Mouse (Mus musculus): ENCODE results near the gene Lipe.
"Not testable (repeated sequence)": the region's sequence is repeated elsewhere in the genome, so short reads cannot be mapped to it uniquely, and the experiment has no call there.

Gene Lipe

GRCm38 (mm10) chr7:25398610-25399009 lies at the start of gene Lipe:
TSS of gene Lipe (minus strand) at chr7:25398710.
- no peak for DNase-seq (ENCODE audit: extremely low read depth, insufficient read length, low spot score)

GRCm38 (mm10) chr7:25440816-25441153 lies 42.3 kb upstream of the Lipe start:
- no peak for DNase-seq (ENCODE audit: extremely low read depth, insufficient read length, low spot score)

- DNase-seq (ENCODE audit: extremely low read depth, insufficient read length, low spot score) = no peak
Measured at GRCm38 (mm10) chr7:25439978-25440815, 41.7 kb upstream of the Lipe start.

GRCm38 (mm10) chr7:25439124-25439822 lies 40.8 kb upstream of the Lipe start:
- no peak for DNase-seq (ENCODE audit: extremely low read depth, insufficient read length, low spot score)

GRCm38 (mm10) chr7:25436704-25437103 lies 38.2 kb upstream of the Lipe start:
- no peak for DNase-seq (ENCODE audit: extremely low read depth, insufficient read length, low spot score)

GRCm38 (mm10) chr7:25436226-25436625 lies 37.7 kb upstream of the Lipe start:
- DNase-seq (ENCODE audit: extremely low read depth, insufficient read length, low spot score) = no peak

- DNase-seq (ENCODE audit: extremely low read depth, insufficient read length, low spot score) = no peak
Measured at GRCm38 (mm10) chr7:25435546-25435851, 37.0 kb upstream of the Lipe start.

- no peak for DNase-seq (ENCODE audit: extremely low read depth, insufficient read length, low spot score)
Measured at GRCm38 (mm10) chr7:25434654-25435545, 36.4 kb upstream of the Lipe start.

- DNase-seq (ENCODE audit: extremely low read depth, insufficient read length, low spot score) = no peak
Measured at GRCm38 (mm10) chr7:25433781-25434560, 35.5 kb upstream of the Lipe start.

GRCm38 (mm10) chr7:25433007-25433541 lies 34.6 kb upstream of the Lipe start:
- DNase-seq (ENCODE audit: extremely low read depth, insufficient read length, low spot score) = no peak

- DNase-seq (ENCODE audit: extremely low read depth, insufficient read length, low spot score) = no peak
Measured at GRCm38 (mm10) chr7:25432381-25432780, 33.9 kb upstream of the Lipe start.

- no peak for DNase-seq (ENCODE audit: extremely low read depth, insufficient read length, low spot score)
Measured at GRCm38 (mm10) chr7:25429886-25430784, 31.6 kb upstream of the Lipe start.

GRCm38 (mm10) chr7:25428321-25428720 lies 29.8 kb upstream of the Lipe start:
- DNase-seq (ENCODE audit: extremely low read depth, insufficient read length, low spot score) = no peak

- DNase-seq (ENCODE audit: extremely low read depth, insufficient read length, low spot score) = no peak
Measured at GRCm38 (mm10) chr7:25427144-25427543, 28.6 kb upstream of the Lipe start.

- not testable (repeated sequence) for DNase-seq (ENCODE audit: extremely low read depth, insufficient read length, low spot score)
Measured at GRCm38 (mm10) chr7:25426380-25426779, 27.9 kb upstream of the Lipe start.

GRCm38 (mm10) chr7:25424429-25424828 lies 25.9 kb upstream of the Lipe start:
- peak; percentile 32 for DNase-seq (ENCODE audit: extremely low read depth, insufficient read length, low spot score)

GRCm38 (mm10) chr7:25422286-25422841 lies 23.9 kb upstream of the Lipe start:
- DNase-seq (ENCODE audit: extremely low read depth, insufficient read length, low spot score) = no peak

GRCm38 (mm10) chr7:25419943-25420342 lies 21.4 kb upstream of the Lipe start:
- DNase-seq (ENCODE audit: extremely low read depth, insufficient read length, low spot score) = no peak

- DNase-seq (ENCODE audit: extremely low read depth, insufficient read length, low spot score) = no peak
Measured at GRCm38 (mm10) chr7:25419536-25419935, 21.0 kb upstream of the Lipe start.
